Mouse (Mus musculus): ENCODE data around the gene Zmynd15. TPM values are rescaled to one million over a fixed set of nuclear protein-coding genes. Genes with fewer than 3 reads are reported as not detected.
A peak's percentile ranks its signal among the peaks of the same experiment; 100 is the strongest.
"Not testable (repeated sequence)": the region's sequence is repeated elsewhere in the genome, so short reads cannot be mapped to it uniquely, and the experiment has no call there.

Gene Zmynd15
- total RNA-seq, 1 experiment from 2014 or later = 0.58 TPM

- no peak for ATAC-seq (ENCODE audit: extremely low read depth, insufficient number of reproducible peaks, low FRiP score, poor library complexity, severe bottlenecking)
Observed at GRCm38 (mm10) chr11:70443964-70444363, 15.3 kb upstream of the Zmynd15 start.

DNA sequence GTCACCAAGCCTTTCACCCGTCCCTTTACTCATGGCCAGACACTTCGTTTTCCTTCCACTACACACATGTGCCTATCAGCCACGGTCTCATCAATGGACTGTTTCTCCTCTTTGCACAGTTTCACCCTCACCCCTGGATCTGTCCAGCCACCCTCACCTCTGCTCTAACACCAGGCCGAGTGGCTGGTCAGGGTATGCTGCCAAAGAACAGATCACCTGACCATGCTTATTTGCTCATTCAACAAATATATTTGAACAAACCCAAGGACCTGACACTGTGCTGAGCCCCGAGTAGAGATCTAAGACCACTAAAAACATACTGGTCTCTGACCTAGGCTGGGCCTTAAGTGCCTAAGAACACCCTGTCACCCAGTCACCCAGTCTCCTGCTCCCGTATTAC is 14.6 kb upstream of the Zmynd15 start:
- ATAC-seq (ENCODE audit: extremely low read depth, insufficient number of reproducible peaks, low FRiP score, poor library complexity, severe bottlenecking) = no peak

DNA sequence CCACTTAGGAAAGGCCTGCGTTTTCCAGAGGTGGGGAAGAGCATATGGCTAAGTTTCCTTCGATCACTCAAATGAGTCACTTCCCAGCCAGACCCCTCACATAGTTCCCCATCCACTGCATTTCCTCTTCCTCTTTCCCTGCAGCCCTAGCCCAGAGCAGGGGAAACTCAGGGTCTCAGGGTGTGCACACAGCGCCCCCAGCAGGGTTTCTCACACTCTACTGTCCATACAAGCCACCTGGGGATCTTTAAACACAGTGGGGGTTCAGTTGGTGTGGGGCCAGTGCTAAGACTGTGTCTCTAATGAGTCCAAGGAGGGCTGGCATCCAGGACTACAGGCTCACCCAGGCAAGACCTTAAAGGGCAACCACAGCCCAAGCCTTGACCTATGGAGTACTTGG is 12.5 kb upstream of the Zmynd15 start:
- peak; percentile 76 for ATAC-seq (ENCODE audit: extremely low read depth, insufficient number of reproducible peaks, low FRiP score, poor library complexity, severe bottlenecking)

- ATAC-seq (ENCODE audit: extremely low read depth, insufficient number of reproducible peaks, low FRiP score, poor library complexity, severe bottlenecking) = no peak
Observed at GRCm38 (mm10) chr11:70447373-70447772, 11.9 kb upstream of the Zmynd15 start.

DNA sequence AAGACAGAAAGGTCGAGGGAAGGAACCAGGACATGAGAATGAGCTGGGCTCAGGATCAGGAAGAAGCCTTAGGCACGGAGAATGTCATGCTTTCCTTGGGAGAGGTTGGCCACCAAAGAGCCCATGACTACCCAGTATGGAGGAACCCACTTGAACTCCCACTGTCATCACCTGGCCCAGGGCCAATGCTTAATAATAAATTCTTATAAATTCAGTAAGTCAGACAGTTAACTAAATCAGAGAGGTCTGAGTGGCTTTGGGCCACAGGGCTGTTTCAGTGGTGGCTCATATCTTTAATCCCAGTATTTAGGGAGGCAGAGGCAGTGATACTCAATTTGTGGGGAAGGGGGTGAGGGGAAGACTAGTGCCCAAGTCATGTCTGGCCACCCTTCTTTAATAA is 8.3 kb upstream of the Zmynd15 start:
- no peak for ATAC-seq (ENCODE audit: extremely low read depth, insufficient number of reproducible peaks, low FRiP score, poor library complexity, severe bottlenecking)

DNA sequence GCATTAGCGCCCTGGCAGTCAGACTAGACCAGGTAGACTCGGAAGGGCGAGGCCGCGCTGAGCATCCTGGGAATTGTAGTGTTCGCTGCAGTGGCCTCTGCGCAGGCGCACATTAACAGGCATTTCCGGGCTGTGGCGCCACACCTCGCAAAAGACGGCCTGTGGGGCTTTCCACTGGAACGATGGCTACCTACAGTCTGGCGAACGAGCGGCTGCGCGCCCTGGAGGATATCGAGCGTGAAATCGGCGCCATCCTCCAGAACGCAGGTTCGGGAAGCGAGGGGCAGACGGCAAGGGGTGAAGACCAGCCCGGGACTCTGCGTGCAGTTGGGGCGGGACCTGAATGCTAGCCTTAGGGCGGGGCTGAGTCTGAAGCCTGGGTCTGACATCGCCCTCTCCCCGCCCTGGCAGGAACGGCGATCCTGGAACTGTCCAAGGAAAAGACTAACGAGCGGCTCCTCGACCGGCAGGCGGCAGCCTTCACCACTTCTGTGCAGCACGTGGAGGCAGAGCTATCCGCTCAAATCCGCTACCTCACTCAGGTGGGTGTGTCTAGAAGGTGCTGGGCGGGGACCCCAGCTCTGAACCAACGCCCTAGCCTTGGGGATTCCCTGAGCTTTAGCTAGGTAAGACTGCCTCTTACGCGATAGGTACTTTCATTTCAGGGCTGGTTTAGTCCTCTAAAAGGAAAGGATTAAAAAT is 7.3 kb upstream of the Zmynd15 start, which contains the start of gene Med11:
TSS of gene Med11 (plus strand) at position 123 of the 702 bp plus-strand sequence.
- ATAC-seq (ENCODE audit: extremely low read depth, insufficient number of reproducible peaks, low FRiP score, poor library complexity, severe bottlenecking) = peak; percentile 85

- ATAC-seq (ENCODE audit: extremely low read depth, insufficient number of reproducible peaks, low FRiP score, poor library complexity, severe bottlenecking) = peak; percentile 21; the same call in 1 of the 2 replicates
Observed at GRCm38 (mm10) chr11:70453261-70454044, 5.8 kb upstream of the Zmynd15 start.

- ATAC-seq (ENCODE audit: extremely low read depth, insufficient number of reproducible peaks, low FRiP score, poor library complexity, severe bottlenecking) = no peak
Observed at GRCm38 (mm10) chr11:70459601-70460101, 418 bp downstream of the Zmynd15 start, which contains the start of gene Cxcl16. Gene Cxcl16 (minus strand): TSS chr11:70459984.

- no peak for ATAC-seq (ENCODE audit: extremely low read depth, insufficient number of reproducible peaks, low FRiP score, poor library complexity, severe bottlenecking)
Observed at GRCm38 (mm10) chr11:70463970-70464369, 4.7 kb downstream of the Zmynd15 start.

DNA sequence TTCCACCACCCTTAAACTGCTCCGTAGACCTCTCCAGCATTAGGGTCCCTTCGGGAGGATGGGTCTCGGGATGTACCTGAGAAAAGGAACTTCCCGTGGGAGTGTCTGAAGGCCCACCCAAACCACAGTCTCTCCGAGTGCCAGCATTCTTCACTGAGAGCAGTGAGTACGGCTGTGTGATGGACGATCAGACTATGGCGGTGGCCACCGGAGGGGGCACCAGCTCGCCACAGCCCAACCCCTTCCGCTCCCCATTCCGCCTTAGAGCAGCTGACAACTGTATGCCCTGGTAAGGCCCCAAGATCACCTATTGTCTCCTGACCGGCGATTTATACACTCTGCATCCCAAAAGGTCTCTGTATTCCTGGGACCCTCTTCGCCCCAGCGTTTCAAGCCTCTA is 6.0 kb downstream of the Zmynd15 start:
- ATAC-seq (ENCODE audit: extremely low read depth, insufficient number of reproducible peaks, low FRiP score, poor library complexity, severe bottlenecking) = no peak

- ATAC-seq (ENCODE audit: extremely low read depth, insufficient number of reproducible peaks, low FRiP score, poor library complexity, severe bottlenecking) = no peak
Observed at GRCm38 (mm10) chr11:70465824-70466223, 6.6 kb downstream of the Zmynd15 start.

- ATAC-seq (ENCODE audit: extremely low read depth, insufficient number of reproducible peaks, low FRiP score, poor library complexity, severe bottlenecking) = no peak
Observed at GRCm38 (mm10) chr11:70467902-70468619, 8.8 kb downstream of the Zmynd15 start.

DNA sequence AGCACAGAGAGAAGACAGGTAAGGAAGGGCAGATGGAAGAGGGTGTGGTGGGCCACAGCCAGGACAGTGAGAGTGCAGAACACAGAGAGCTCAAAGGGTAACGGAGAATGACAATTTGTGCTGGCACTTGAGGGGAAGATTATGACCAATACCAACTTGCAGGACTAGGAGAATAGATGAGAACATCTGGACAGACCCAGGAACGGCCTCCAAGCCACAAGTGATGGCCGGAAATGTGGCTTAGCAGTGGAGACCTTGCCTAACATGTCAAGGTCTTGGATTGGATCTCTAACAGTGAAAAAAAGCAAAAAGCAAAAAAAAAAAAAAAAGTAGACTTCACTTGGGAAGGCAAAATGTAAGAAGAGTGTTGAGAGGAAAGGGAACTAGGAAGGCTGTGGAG is 10.5 kb downstream of the Zmynd15 start:
- no peak for ATAC-seq (ENCODE audit: extremely low read depth, insufficient number of reproducible peaks, low FRiP score, poor library complexity, severe bottlenecking)

GRCm38 (mm10) chr11:70472716-70473115 is 13.5 kb downstream of the Zmynd15 start:
- no peak for ATAC-seq (ENCODE audit: extremely low read depth, insufficient number of reproducible peaks, low FRiP score, poor library complexity, severe bottlenecking)

DNA sequence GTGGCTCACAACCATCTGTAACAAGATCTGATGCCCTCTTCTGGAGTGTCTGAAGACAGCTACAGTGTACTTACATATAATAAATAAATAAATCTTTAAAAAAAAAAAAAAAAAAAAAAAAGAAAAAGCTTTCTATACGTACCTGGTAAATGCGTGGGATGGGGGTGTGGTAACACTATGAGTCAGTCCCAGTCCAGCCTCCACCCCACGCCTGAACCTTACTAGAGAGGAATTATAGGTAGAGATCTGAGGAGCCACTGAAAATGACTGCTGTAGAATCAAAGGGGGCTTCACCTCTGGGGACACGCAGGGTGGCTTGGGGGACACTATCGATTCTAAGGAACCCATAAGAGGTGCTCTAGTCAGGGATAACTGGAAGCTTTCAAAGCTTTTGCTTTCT is 14.1 kb downstream of the Zmynd15 start:
- not testable (repeated sequence) for ATAC-seq (ENCODE audit: extremely low read depth, insufficient number of reproducible peaks, low FRiP score, poor library complexity, severe bottlenecking)

DNA sequence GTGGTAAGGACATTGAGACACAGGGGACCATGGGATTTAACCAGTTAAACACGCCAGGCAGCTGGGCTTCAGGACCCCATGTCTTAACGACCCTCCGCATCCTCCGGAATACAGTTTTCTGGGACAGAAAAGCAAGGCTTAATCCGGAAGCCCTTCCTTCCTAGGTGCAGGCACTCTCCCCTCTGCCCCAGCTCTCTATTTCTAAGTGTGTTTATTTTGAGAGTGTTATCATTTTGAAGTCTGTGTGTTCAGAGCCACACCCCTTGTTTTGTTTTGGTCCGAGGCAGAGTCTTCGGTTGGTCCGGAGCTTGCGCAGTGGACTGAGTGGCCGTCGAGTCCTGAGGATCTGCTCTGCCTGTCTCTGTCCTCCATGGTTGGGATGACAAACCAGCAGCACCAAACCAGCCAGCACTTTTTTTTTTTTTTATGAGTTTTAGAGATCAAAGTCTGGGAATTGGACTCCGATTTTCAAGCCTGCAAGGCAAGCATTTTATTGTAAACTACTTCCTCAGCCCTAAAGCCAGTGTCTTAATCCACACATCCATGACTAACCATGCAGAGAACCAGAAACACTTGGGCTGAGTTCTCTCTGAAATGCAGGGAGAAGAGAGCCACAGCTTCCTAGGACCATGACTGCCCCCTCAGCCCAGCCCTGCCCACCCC is 15.8 kb downstream of the Zmynd15 start:
- no peak for ATAC-seq (ENCODE audit: extremely low read depth, insufficient number of reproducible peaks, low FRiP score, poor library complexity, severe bottlenecking)

- no peak for ATAC-seq (ENCODE audit: extremely low read depth, insufficient number of reproducible peaks, low FRiP score, poor library complexity, severe bottlenecking)
Observed at GRCm38 (mm10) chr11:70485498-70485897, 26.3 kb downstream of the Zmynd15 start.

DNA sequence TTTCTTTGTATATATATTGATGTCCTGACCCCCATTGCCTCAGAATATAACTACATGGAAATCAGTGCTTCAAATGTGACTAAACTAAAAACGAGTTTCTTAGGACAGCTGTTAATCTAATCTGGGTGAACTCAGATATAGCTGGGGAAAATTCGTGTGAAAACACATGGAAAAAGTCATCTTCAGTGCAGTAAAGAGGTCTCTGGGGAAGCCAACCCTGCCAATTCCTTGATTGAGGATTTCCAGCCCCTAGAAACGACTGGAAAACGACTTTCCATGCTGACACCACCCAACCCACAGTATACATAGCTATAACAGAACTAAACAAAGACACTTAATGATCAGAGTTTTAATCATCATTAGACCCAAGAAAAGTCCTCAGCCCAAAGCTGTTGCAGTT is 28.6 kb downstream of the Zmynd15 start:
- no peak for ATAC-seq (ENCODE audit: extremely low read depth, insufficient number of reproducible peaks, low FRiP score, poor library complexity, severe bottlenecking)

DNA sequence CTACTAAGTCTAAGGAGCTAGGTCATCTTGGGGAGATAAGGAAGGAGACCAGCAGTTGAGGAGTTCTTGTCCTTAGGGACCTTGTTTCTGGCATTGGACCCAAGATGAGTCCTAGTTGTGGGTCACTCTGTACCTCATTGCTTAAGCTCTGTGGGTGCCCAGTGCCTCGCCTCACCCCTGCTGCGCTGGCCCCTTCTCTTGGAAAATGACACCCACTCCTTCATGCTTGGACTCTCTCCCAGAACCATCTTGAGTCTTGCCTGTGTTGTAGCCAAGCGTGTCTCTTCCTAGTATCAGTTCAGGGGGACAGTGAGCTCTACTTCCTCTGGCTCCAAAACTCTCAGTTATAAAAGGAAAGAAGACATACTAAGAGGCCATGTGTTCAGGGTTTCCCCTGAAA is 29.9 kb downstream of the Zmynd15 start:
- no peak for ATAC-seq (ENCODE audit: extremely low read depth, insufficient number of reproducible peaks, low FRiP score, poor library complexity, severe bottlenecking)
